Mouse (Mus musculus) heart, adult 2 months (tissue): ENCODE measurements at regions not wholly inside any gene's neighbourhood (a gene's known extent, or its start where the extent isn't known, plus 50 kb on each side); places are given as distances from the start of the nearest gene placed in this dataset.

Source experiments
- CTCF ChIP-seq: fragments of 200-600 bp; IDR thresholded peaks from 2 replicates; pipeline ENCODE4 v1.8.1; 2022; ENCODE audit warnings: antibody characterized with exemption, mild to moderate bottlenecking, moderate library complexity
- EP300 ChIP-seq: fragments of 200-500 bp; IDR thresholded peaks from 2 replicates; pipeline ENCODE4 v1.6.1; 2011; ENCODE audit warnings: low read depth, low read length, control low read depth; ENCODE audit not compliant: insufficient read depth
- POLR2A ChIP-seq: fragments of 200-500 bp; IDR thresholded peaks from 2 replicates; pipeline ENCODE4 v1.6.1; 2011; ENCODE audit warnings: mild to moderate bottlenecking, low read depth, low read length, control low read depth; ENCODE audit not compliant: insufficient read depth

GRCm38 (mm10) chr6:41176034-41176433, 126.0 kb upstream of the Try4 start:
- TF ChIP-seq EP300 (no peak), CTCF (no peak), POLR2A (no peak)
